Mouse (Mus musculus): ENCODE measurements around the gene Tas2r136. TPM values are rescaled to one million over a fixed set of nuclear protein-coding genes. Genes with fewer than 3 reads are reported as not detected.

Tas2r136 gene
- not detected for polyA plus RNA-seq (2012; fragmentation: generic; extraction: Trizol)

DNA sequence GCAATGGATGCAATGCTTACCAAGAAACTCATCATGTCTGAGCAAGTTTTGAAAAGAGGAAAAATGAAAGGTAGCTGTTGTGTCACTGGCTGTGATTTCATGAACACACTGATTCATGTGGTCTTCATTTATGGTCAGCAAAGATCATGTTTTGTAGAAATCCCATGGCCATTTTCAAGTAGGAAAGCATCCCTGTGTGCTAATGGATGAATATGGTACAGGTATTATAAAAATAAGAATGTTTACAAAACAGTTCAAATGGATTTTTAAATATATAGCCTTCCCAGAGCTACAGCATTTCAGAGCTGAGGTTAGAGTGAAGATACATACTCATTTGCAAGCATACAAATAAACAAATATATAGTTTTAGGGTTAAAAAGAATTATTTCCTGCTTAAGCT is at the start of gene Tas2r136:
Gene Tas2r136 (minus strand): TSS at position 101 of the 400 bp plus-strand sequence.

DNA sequence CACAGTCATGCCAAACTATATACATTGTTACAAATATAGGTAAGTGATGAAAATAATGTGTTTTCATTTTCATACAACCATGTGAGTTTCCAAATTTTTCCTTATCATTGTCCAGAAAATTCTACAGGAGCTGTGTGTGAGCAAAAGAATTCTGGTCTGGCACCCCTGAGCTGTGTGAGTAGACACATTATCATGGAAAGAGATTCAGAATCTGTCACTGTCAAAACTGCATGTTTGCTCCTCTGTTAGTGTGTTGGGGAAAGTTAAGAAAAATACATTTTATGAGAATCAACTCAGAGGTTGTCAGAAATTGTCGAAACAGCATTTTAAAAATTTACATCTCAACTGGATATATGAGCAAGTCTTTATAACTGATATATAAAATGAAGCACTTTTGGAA is 24.6 kb upstream of the Tas2r136 start, which contains the start of gene Tas2r117:
Gene Tas2r117 (plus strand): TSS at position 301 of the 400 bp plus-strand sequence.

DNA sequence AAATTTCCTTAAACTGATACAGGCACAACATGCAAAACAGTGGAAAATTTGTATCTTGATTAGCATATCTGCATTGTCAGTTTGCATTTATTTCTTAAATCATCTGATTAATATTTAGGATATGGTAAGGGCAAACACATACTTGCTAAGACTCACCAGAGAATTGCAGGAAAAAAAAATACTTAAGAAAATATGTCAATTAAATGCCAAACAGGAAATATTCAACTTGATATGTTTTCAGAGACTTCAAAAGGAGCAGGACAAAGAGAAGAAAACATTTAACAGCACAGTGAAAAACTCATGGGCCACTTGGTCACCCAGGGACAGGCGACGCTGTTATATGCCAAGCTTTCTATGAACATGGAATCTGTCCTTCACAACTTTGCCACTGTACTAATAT is 16.1 kb downstream of the Tas2r136 start, which contains the start of gene Tas2r102:
Gene Tas2r102 (plus strand): TSS at position 301 of the 400 bp plus-strand sequence.

DNA sequence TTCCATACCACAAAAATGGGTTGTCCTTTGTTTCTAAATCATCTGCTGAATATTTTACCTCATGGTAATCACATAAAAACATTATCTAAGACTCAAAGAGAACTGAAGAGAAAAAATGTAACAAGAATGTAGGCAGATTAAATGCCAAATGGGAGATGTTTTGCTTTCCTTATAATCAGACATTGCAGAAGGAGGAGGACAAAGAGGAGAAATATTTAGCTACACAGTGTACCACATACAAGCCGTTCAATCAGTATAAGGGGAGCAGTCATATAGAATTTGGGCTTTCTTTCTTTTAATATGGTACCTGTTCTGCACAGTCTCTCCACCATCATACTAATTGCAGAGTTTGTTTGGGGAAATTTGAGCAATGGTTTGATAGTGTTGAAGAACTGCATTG is 23.5 kb downstream of the Tas2r136 start, which contains the start of gene Tas2r124:
Gene Tas2r124 (plus strand): TSS at position 301 of the 400 bp plus-strand sequence.

DNA sequence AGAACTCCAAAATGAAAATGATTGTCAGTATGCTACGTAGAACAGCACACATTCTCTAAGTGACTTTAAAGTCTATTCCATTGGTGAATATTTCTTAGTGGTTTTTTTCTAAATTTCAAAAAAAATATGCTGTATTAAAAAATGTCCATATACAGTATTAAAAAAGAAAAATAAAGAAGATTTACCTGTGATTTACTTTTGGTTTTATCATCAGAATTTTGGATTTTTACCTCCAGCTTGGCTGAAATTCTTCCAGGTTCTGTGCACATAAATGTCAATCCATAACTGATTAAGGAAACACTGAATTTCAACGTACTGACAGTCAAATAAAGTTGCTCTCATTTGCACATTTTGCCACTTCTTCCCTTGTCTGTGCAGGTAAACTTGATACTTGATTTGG is 40.0 kb downstream of the Tas2r136 start, which contains the start of gene Tas2r115:
Gene Tas2r115 (minus strand): TSS at position 101 of the 400 bp plus-strand sequence.

Other genes starting within 250 kb of the Tas2r136 start
- not detected for gene Prh1, start 208.4 kb downstream of the Tas2r136 start, polyA plus RNA-seq (2012; fragmentation: generic; extraction: Trizol)
- gene Prp2, start 182.2 kb downstream of the Tas2r136 start, polyA plus RNA-seq (2012; fragmentation: generic; extraction: Trizol): not detected
- not detected for gene A630073D07Rik, start 126.6 kb downstream of the Tas2r136 start, polyA plus RNA-seq (2012; fragmentation: generic; extraction: Trizol)
- gene Tas2r120, start 121.2 kb downstream of the Tas2r136 start, polyA plus RNA-seq (2012; fragmentation: generic; extraction: Trizol): not detected
- gene Tas2r121, start 77.2 kb downstream of the Tas2r136 start, polyA plus RNA-seq (2012; fragmentation: generic; extraction: Trizol): not detected
- gene Tas2r122, start 66.2 kb downstream of the Tas2r136 start, polyA plus RNA-seq (2012; fragmentation: generic; extraction: Trizol): not detected
- gene Tas2r115, start 40.1 kb downstream of the Tas2r136 start, polyA plus RNA-seq (2012; fragmentation: generic; extraction: Trizol): not detected
- gene Tas2r124, start 23.4 kb downstream of the Tas2r136 start, polyA plus RNA-seq (2012; fragmentation: generic; extraction: Trizol): not detected
- gene Tas2r102, start 16.0 kb downstream of the Tas2r136 start, polyA plus RNA-seq (2012; fragmentation: generic; extraction: Trizol): not detected
- gene Tas2r117, start 24.7 kb upstream of the Tas2r136 start, polyA plus RNA-seq (2012; fragmentation: generic; extraction: Trizol): not detected
- not detected for gene Tas2r123, start 69.0 kb upstream of the Tas2r136 start, polyA plus RNA-seq (2012; fragmentation: generic; extraction: Trizol)
- gene Tas2r116, start 77.3 kb upstream of the Tas2r136 start, polyA plus RNA-seq (2012; fragmentation: generic; extraction: Trizol): not detected
- gene Tas2r110, start 89.8 kb upstream of the Tas2r136 start, polyA plus RNA-seq (2012; fragmentation: generic; extraction: Trizol): not detected
- not detected for gene Tas2r113, start 114.8 kb upstream of the Tas2r136 start, polyA plus RNA-seq (2012; fragmentation: generic; extraction: Trizol)
- not detected for gene Tas2r125, start 131.5 kb upstream of the Tas2r136 start, polyA plus RNA-seq (2012; fragmentation: generic; extraction: Trizol)
- gene Tas2r129, start 172.9 kb upstream of the Tas2r136 start, polyA plus RNA-seq (2012; fragmentation: generic; extraction: Trizol): not detected
- gene Tas2r131, start 179.8 kb upstream of the Tas2r136 start, polyA plus RNA-seq (2012; fragmentation: generic; extraction: Trizol): not detected
- gene Tas2r109, start 202.8 kb upstream of the Tas2r136 start, polyA plus RNA-seq (2012; fragmentation: generic; extraction: Trizol): not detected